Mouse (Mus musculus) G1E (cell line): ENCODE data around the gene Ccer2.

Experiments
- CTCF ChIP-seq: IDR thresholded peaks from 2 replicates; pipeline ENCODE4 v1.5.1; 2012; ENCODE audit warnings: low read depth, low read length, inconsistent platforms, mixed read lengths
- GATA1 ChIP-seq: IDR thresholded peaks from 2 replicates; pipeline ENCODE4 v1.6.1; 2012; ENCODE audit warnings: borderline replicate concordance, low read length, inconsistent platforms, mixed read lengths
- POLR2AphosphoS5 ChIP-seq: IDR thresholded peaks from 2 replicates; pipeline ENCODE4 v1.6.1; 2012; ENCODE audit warnings: low read depth, low read length, inconsistent platforms; ENCODE audit not compliant: insufficient replicate concordance
- TAL1 ChIP-seq: conservative IDR thresholded peaks from 2 replicates; pipeline ENCODE4 v1.6.1; 2012; ENCODE audit warnings: low read depth, low read length, inconsistent platforms, mixed read lengths

GRCm38 (mm10) chr7:28761907-28762306, 5.9 kb downstream of the Ccer2 start:
- TF ChIP-seq GATA1: no peak
- no peak for TF ChIP-seq CTCF
- TF ChIP-seq TAL1: no peak
- TF ChIP-seq POLR2AphosphoS5: no peak
